Mouse (Mus musculus): ENCODE data around the gene Gm49395. TPM values are rescaled to one million over a fixed set of nuclear protein-coding genes. Genes with fewer than 3 reads are reported as not detected.
A peak's percentile ranks its signal among the peaks of the same experiment; 100 is the strongest.

Gm49395 gene
- total RNA-seq, 2 experiments from 2014 or later, result 9.2 to 14.0 TPM

DNA sequence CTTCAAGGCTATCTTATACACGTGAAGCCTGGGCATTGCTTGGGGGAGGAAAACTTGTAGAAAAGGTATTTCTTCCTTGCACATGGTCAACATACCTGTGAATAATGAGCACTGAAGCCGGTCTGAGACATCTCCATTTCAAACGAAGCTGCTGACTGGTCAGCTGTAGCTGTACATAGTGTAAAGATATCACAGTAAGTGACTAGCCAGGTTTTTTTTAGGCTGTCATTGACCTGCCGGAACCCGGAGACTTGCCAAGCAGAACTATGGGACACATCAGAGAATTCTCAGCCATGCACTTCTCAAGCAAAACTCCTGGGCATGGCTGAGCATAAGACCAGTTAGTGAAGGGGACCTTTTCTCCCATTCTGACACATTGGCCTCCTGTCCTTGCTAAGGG lies 99.6 kb downstream of the Gm49395 start:
- ATAC-seq (ENCODE audit: poor library complexity, severe bottlenecking), result no peak

DNA sequence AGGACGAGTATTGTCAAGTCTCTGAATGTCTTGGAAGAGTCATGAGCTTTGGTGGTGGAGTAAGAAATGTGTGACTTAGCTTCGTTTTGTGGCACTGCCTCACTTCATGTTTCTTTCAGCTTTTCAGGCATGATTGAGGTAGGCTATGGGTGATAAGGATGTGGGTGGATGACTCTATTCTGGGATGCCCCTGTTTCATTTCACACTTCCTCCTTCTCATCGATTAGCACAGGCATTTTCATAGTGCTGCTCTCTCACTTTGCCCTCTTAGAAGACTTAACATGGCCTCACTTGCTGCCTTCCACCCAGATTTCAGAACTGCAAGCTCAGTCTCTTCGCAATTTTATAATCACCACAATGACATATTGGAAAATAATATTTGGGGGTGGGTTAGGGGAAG lies 102.1 kb downstream of the Gm49395 start:
- no peak for ATAC-seq (ENCODE audit: poor library complexity, severe bottlenecking)

DNA sequence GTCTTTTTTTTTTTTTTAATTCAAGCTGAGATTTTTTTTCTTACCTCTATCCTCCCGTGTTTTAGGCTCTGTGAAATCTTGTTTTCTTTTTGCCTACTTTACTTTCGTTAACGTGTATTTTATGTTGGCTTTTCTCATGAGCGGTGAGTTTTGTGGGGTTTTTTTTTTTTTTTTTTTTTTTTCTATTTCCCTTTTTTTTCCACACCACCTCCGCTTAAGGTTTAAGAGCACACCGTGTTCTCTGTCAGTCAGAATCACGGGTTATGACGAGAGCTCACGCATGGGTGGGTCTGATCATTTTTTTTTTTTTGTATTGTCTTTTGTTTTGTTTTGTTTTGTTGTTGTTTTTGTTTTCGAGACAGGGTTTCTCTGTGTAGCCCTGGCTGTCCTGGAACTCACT lies 103.6 kb downstream of the Gm49395 start:
- no peak for ATAC-seq (ENCODE audit: poor library complexity, severe bottlenecking)

DNA sequence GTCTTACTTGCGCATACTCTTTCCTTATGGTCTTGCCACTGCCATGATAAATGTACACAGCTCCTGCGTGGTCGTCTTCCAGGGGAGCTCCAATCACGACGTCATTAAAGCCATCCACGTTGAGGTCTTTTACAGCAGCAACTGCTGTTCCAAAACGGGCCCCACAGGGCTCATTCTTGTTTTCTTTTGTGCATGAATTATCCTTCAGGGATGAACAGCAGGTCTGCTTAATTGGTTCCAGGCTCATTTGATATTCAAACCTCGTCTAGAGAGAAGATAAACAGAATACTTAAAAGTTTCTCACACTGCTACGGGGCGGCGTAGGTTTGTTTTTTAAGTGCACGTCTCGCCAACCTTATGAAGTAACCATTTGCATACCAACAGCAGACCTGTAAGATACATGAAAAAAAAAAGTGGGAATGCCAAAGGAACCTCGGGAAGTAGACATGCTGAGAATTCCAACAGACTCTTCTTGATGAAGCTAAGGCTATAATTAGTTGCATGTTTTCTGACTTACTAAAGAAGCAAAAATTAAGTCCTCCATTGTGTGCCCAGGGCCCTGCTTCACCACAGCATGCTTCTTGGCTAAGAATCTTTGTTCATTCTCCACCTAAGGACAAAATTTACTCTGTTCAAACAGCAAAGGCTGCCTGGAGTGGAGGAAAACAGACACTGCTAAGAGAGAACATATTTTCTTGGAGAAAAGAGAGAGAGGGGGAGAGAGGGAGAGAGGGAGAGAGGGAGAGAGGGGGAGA lies 109.3 kb downstream of the Gm49395 start:
- no peak for ATAC-seq (ENCODE audit: poor library complexity, severe bottlenecking)

DNA sequence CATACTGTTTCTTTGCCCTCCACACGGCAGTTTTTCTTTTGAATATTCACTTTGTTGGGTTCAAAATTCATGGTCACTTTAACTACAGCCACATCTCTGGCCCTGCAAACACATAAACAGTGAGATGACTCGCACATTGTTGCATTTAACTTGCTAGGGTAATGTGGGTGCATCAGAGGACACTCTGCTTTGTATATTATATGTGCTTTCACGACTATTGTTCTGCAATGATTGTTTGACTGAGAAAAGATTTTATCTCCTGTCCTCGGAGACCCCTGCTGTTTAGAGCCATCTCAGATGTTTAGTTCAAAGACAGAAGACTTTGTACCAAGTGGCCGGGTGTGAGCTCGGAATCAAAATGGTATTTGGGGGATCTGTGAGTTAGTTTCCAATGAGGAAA lies 114.1 kb downstream of the Gm49395 start:
- ATAC-seq (ENCODE audit: poor library complexity, severe bottlenecking), result no peak

DNA sequence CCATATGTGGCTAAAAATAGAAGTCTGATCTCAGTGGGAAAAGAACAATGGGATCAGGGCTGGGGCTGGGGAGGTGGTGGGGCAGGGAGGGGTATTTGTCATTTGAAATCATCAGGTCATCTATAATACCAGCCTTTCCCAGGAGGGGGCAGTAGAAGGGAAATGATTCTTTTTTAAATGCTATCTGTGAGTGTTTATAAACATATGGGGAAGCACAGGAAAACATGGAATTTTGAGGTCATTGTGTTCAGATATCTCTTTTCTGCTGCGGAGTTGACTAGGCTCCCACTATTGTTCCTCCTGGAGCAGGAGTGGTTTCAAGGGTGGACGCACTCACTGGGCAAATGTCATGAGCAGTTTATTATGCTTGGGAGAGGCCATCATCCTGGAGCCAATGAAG lies 114.6 kb downstream of the Gm49395 start:
- ATAC-seq (ENCODE audit: poor library complexity, severe bottlenecking), result peak; percentile 41; the same call in 1 of the 2 replicates

Other genes with a start within 250 kb of the Gm49395 start
- 1.6 and 3.5 TPM in 2 replicates for gene Itga2, start 169.8 kb downstream of the Gm49395 start, total RNA-seq (2015)
- 2.4 TPM in 2 replicates for gene Itga2, start 169.8 kb downstream of the Gm49395 start, total RNA-seq (2017)
- gene Pelo, start 11.7 kb downstream of the Gm49395 start, total RNA-seq (2015), result 7.8 and 11.6 TPM in 2 replicates
- gene Pelo, start 11.7 kb downstream of the Gm49395 start, total RNA-seq (2017), result 5.7 and 7.0 TPM in 2 replicates
- gene Itga1, start within 50 bp of the Gm49395 start, total RNA-seq (2015), result 60.3 and 63.4 TPM in 2 replicates
- gene Itga1, start within 50 bp of the Gm49395 start, total RNA-seq (2017), result 45.5 and 47.2 TPM in 2 replicates

Measured in megakaryocyte, adult 5-6 weeks (primary cell).